Mouse (Mus musculus) liver, embryonic 14.5 days (tissue): ENCODE data around the gene Ppef2.

Experiments
- CTCF ChIP-seq: IDR thresholded peaks from 2 replicates; pipeline ENCODE4 v1.5.1; 2016; ENCODE audit warnings: antibody characterized with exemption, low read depth, control low read depth
- EP300 ChIP-seq: IDR thresholded peaks from 2 replicates; pipeline ENCODE4 v1.6.1; 2016; ENCODE audit warnings: antibody characterized with exemption, low read depth

GRCm38 (mm10) chr5:92244900-92245299, 11.2 kb downstream of the Ppef2 start:
- no peak for TF ChIP-seq CTCF
- no peak for TF ChIP-seq EP300
